Mouse (Mus musculus): ENCODE measurements around the gene Coa5. TPM values are rescaled to one million over a fixed set of nuclear protein-coding genes. Genes with fewer than 3 reads are reported as not detected.

Coa5 gene
- polyA plus RNA-seq, 1 experiment from 2014 or later: 60.1 TPM

GRCm38 (mm10) chr1:37384304-37384703 is 45.6 kb downstream of the Coa5 start:
- Histone ChIP-seq H3K4me1 (replicated peaks) (no peaks in the 10 kb centered on the region), H3K9ac (no peak overlapping the region), H3K4me2 (no peak overlapping the region), H3K4me3 (no peak overlapping the region), H3K27me3 (no peaks in the 10 kb centered on the region), H3K9me3 (no peaks in the 10 kb centered on the region), H3K27ac (replicated peaks) (no peak overlapping the region), H3K36me3 (peaks cover 27% of the 10 kb centered on the region)
- ATAC-seq (ENCODE audit: low FRiP score, low read depth): no peak
- 89% methylated on average over 3 of the region's 3 CpGs for WGBS

- H3K4me3 ChIP-seq: no peak overlapping the region
- WGBS: 93% methylated on average over 5 of the region's 5 CpGs
- no peaks in the 10 kb centered on the region for H3K4me1 ChIP-seq (replicated peaks)
- peaks cover 27% of the 10 kb centered on the region for H3K36me3 ChIP-seq
- no peak overlapping the region for H3K4me2 ChIP-seq
- no peaks in the 10 kb centered on the region for H3K27me3 ChIP-seq
- no peak overlapping the region for H3K9ac ChIP-seq
- H3K9me3 ChIP-seq: no peaks in the 10 kb centered on the region
- H3K27ac ChIP-seq (replicated peaks): no peak overlapping the region
- ATAC-seq (ENCODE audit: low FRiP score, low read depth): no peak
These were observed 49.0 kb downstream of the Coa5 start for GRCm38 (mm10) chr1:37380913-37381312.

DNA sequence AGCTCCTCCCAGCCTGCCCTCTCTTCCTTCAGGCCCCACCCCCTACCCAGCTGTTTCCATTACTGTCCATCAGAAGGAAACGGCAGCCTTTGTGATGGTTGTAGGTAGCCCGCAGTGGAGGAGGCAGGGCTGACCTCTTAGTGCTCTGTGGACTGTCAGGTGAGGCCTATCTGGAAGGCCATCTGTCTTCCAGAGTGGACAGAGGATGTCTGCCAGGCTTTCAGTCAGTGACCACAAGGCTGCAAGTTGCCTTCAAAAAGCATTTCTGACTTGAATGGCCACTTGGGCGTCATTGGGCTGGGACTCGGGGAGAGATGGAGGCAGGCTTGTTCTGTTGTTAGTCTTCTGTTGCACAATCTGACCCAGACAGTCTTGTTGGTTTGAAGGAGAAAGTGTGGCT is 50.4 kb downstream of the Coa5 start:
- Histone ChIP-seq H3K9me3 (no peaks in the 10 kb centered on the region), H3K4me2 (no peak overlapping the region), H3K36me3 (peaks cover 33% of the 10 kb centered on the region), H3K4me1 (replicated peaks) (no peaks in the 10 kb centered on the region), H3K27ac (replicated peaks) (no peak overlapping the region), H3K4me3 (no peak overlapping the region), H3K9ac (no peak overlapping the region), H3K27me3 (no peaks in the 10 kb centered on the region)
- ATAC-seq (ENCODE audit: low FRiP score, low read depth): peak; percentile 23; the same call in 1 of the 2 replicates
- 66% methylated on average over 4 of the region's 4 CpGs for WGBS

DNA sequence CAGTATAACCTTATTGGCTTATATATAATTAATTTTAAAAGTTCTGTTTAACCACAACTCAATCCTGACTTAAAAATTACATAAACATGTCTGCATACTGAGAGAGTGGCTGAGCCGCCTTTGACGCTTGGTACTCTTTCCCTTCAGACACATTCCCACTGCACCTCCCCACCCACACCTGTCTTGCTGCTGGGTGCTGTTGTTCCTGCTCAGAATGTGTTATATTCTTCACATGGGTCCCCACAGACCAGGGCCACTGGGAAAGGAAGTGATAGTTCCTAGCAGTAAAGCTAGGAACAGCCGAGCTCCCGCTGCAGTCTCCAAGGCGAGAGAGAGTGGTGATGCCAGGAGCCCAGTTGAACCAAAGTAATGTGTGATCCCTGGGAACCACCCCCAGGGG is 51.8 kb downstream of the Coa5 start:
- Histone ChIP-seq H3K27ac (replicated peaks) (no peak overlapping the region), H3K9me3 (no peaks in the 10 kb centered on the region), H3K27me3 (no peaks in the 10 kb centered on the region), H3K4me1 (replicated peaks) (no peaks in the 10 kb centered on the region), H3K4me3 (no peak overlapping the region), H3K36me3 (peaks cover 43% of the 10 kb centered on the region), H3K4me2 (no peak overlapping the region), H3K9ac (no peak overlapping the region)
- 95% methylated on average over 5 of the region's 5 CpGs for WGBS
- ATAC-seq (ENCODE audit: low FRiP score, low read depth): no peak

- Histone ChIP-seq H3K27ac (replicated peaks) (no peak overlapping the region), H3K9ac (no peak overlapping the region), H3K36me3 (peaks cover 49% of the 10 kb centered on the region), H3K4me2 (no peak overlapping the region), H3K27me3 (no peaks in the 10 kb centered on the region), H3K9me3 (no peaks in the 10 kb centered on the region), H3K4me3 (no peak overlapping the region), H3K4me1 (replicated peaks) (no peaks in the 10 kb centered on the region)
- ATAC-seq (ENCODE audit: low FRiP score, low read depth): no peak
- WGBS: 96% methylated on average over 2 of the region's 2 CpGs
These were observed 53.2 kb downstream of the Coa5 start for GRCm38 (mm10) chr1:37376751-37377150.

- no peak for ATAC-seq (ENCODE audit: low FRiP score, low read depth)
- no peak overlapping the region for H3K4me2 ChIP-seq
- no peak overlapping the region for H3K9ac ChIP-seq
- 93% methylated on average over 8 of the region's 8 CpGs for WGBS
- H3K4me3 ChIP-seq: no peak overlapping the region
- no peaks in the 10 kb centered on the region for H3K4me1 ChIP-seq (replicated peaks)
- peaks cover 46% of the 10 kb centered on the region for H3K36me3 ChIP-seq
- H3K27me3 ChIP-seq: no peaks in the 10 kb centered on the region
- no peaks in the 10 kb centered on the region for H3K9me3 ChIP-seq
- H3K27ac ChIP-seq (replicated peaks): no peak overlapping the region
These were observed 53.7 kb downstream of the Coa5 start for GRCm38 (mm10) chr1:37376177-37376576.

GRCm38 (mm10) chr1:37368768-37369385 is 61.0 kb downstream of the Coa5 start:
- Histone ChIP-seq H3K4me3 (no peak overlapping the region), H3K27ac (replicated peaks) (no peak overlapping the region), H3K36me3 (peaks cover 50% of the 10 kb centered on the region), H3K9ac (no peak overlapping the region), H3K9me3 (no peaks in the 10 kb centered on the region), H3K4me2 (no peak overlapping the region), H3K4me1 (replicated peaks) (no peaks in the 10 kb centered on the region), H3K27me3 (no peaks in the 10 kb centered on the region)
- no peak for ATAC-seq (ENCODE audit: low FRiP score, low read depth)
- 93% methylated on average over 7 of the region's 7 CpGs for WGBS

DNA sequence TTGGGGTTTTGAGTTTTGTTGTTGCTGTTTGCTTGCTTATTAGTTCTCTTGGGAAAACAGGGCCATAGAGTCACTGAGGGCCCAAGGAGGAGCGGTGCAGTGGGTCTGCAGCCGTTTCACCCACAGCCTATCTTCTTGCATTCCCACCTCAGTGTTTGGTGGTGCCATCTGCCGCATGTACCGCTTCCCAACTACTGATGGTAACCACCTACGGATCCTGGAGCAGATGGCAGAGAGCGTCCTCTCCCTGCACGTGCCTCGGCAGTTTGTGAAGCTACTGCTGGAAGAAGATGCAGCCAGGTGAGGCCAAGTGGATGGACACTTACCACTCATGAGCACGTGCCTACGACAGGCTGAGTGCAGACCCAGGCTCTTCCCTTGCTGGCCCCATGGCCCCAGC is 61.8 kb downstream of the Coa5 start:
- WGBS: 90% methylated on average over 10 of the region's 10 CpGs
- H3K4me3 ChIP-seq: no peak overlapping the region
- H3K9ac ChIP-seq: no peak overlapping the region
- H3K27ac ChIP-seq (replicated peaks): no peak overlapping the region
- no peaks in the 10 kb centered on the region for H3K9me3 ChIP-seq
- peaks cover 47% of the 10 kb centered on the region for H3K36me3 ChIP-seq
- H3K27me3 ChIP-seq: no peaks in the 10 kb centered on the region
- no peaks in the 10 kb centered on the region for H3K4me1 ChIP-seq (replicated peaks)
- no peak for ATAC-seq (ENCODE audit: low FRiP score, low read depth)
- H3K4me2 ChIP-seq: no peak overlapping the region

Other genes starting within 250 kb of the Coa5 start
- gene Cnga3, start 215.7 kb downstream of the Coa5 start, polyA plus RNA-seq (2015; fragmentation: Nextera tagmentation; extraction: Ambion mirVana): 0.09 TPM in 1 of 2 replicates, not detected in the other
- gene Inpp4a, start 130.2 kb downstream of the Coa5 start, polyA plus RNA-seq (2015; fragmentation: Nextera tagmentation; extraction: Ambion mirVana): 69.9 and 73.5 TPM in 2 replicates
- 116 and 121 TPM in 2 replicates for gene Unc50, start within 50 bp of the Coa5 start, polyA plus RNA-seq (2015; fragmentation: Nextera tagmentation; extraction: Ambion mirVana)
- gene Mgat4a, start 110.9 kb upstream of the Coa5 start, polyA plus RNA-seq (2015; fragmentation: Nextera tagmentation; extraction: Ambion mirVana): 9.3 and 12.6 TPM in 2 replicates

Data from hindbrain, embryonic 15.5 days (tissue).